In genomic region chr15:95569606-95570005, GRCm38 (mm10) we compare ENCODE assay signal across 20 mouse cellular contexts.
DNase-seq lines count a peak whose midpoint lies in the region; ATAC-seq lines count a peak whose summit lies in the region.
"Had no signal": no experiment of that assay in that cellular context is flagged by ENCODE, and none has a peak within 500 bp of the region (broad histone marks: within the 10 kb centered on the region; RNA-seq: fewer than 3 reads in every experiment).

No protein-coding gene starts in this region.

- ATAC-seq in frontal cortex, adult (ENCODE audit: low TSS enrichment) = peak; percentile 64
- ATAC-seq: activated CD4-positive, CD25-positive, alpha-beta regulatory T cell, adult 4 months; CD4-positive, CD25-positive, alpha-beta regulatory T cell, adult 4 months; Patski had no signal

- DNase-seq in frontal cortex, postnatal 10 days (ENCODE audit: low spot score in 2 of 2) = no peak
- peak; percentile 69 for DNase-seq in brain, adult 2 months (ENCODE audit: low read depth, low spot score)
- peak; percentile 21 for DNase-seq in telencephalon, adult 2 months (ENCODE audit: low read depth, low spot score)
- no peak for DNase-seq in spleen, postnatal 14 days (ENCODE audit: low spot score in 2 of 2)
- DNase-seq in spleen, postnatal 4 days (ENCODE audit: low spot score in 2 of 2) = no peak
- DNase-seq: adrenal gland, adult 2 months; adrenal gland, adult 8-10 months; adrenal gland, postnatal 10 days; adrenal gland, postnatal 14 days; adrenal gland, postnatal 25 days; adrenal gland, postnatal 36 days; B cell, adult 2 months; cerebellum, adult 11 months; cerebellum, adult 11-12 months; cerebellum, adult 18-20 months; cerebellum, adult 2 months had no signal

Comparison
In these comparisons a context has a peak if more than half of its experiments do, and no peak if none do; other contexts are left out.
1. DNase-seq: peak in brain, adult 2 months (single experiment) and telencephalon, adult 2 months (single experiment); none in frontal cortex, postnatal 10 days (0 of 2), spleen, postnatal 14 days (0 of 2) and spleen, postnatal 4 days (0 of 2).